Mouse (Mus musculus): ENCODE results near the gene Nebl. TPM values are rescaled to one million over a fixed set of nuclear protein-coding genes. Genes with fewer than 3 reads are reported as not detected.
A peak's percentile ranks its signal among the peaks of the same experiment; 100 is the strongest.

Gene Nebl
- polyA plus RNA-seq (2015; fragmentation: Nextera tagmentation; extraction: Ambion mirVana), result 2.6 and 4.4 TPM in 2 replicates

- Histone ChIP-seq H3K4me2 (peak within 1 kb of the TSS; percentile 98), H3K36me3 (no peaks in the 10 kb centered on the region), H3K9ac (0 out of 2 replicates have a peak within 1 kb of the TSS, but pooled peaks have one; percentile 6), H3K27ac (no peak within 1 kb of the TSS), H3K4me3 (replicated peaks) (peak within 1 kb of the TSS; percentile 48), H3K9me3 (no peaks in the 10 kb centered on the region), H3K4me1 (peaks cover 7% of the 10 kb centered on the region; the same call in 1 of the 2 replicates), H3K27me3 (replicated peaks) (peaks cover 13% of the 10 kb centered on the region)
- peak; percentile 87 for ATAC-seq (ENCODE audit: insufficient read depth, low FRiP score, low read depth)
- WGBS, result 1% methylated on average over 57 of the region's 59 CpGs
Observed at GRCm38 (mm10) chr2:17730957-17731830, at the start of gene Nebl. Gene Nebl (minus strand): TSS chr2:17731464.

DNA sequence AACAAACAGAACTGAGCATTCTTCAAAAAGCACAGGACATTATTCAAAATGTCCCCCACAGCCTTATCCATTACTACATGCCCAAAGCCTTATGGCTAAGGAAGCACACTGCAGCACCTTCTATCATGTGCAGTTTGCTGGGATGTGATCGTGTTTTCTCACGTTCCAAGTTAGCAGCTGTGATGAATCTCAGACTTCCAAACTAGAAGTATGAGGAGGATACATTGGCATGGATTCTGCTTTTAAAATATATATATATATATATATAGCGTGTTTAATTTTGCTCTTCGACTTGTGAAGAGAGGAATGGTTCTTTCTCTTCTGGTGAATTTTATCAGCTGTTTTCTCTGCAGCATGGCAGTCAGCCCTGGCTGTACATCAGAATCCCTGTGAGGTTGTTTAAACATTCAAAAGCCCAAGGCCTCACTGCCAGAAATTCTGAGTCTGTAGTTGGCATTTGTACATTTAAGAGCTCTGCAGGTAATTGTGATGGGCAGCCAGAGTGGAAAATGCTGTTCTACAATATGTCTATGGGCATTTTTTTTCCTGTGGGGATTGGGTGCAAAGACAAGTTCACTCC, 39.1 kb upstream of the Nebl start:
- ATAC-seq (ENCODE audit: insufficient read depth, low FRiP score, low read depth), result no peak
- 59% methylated on average over 4 of the region's 4 CpGs for WGBS
- no peak overlapping the region for H3K4me3 ChIP-seq (replicated peaks)

DNA sequence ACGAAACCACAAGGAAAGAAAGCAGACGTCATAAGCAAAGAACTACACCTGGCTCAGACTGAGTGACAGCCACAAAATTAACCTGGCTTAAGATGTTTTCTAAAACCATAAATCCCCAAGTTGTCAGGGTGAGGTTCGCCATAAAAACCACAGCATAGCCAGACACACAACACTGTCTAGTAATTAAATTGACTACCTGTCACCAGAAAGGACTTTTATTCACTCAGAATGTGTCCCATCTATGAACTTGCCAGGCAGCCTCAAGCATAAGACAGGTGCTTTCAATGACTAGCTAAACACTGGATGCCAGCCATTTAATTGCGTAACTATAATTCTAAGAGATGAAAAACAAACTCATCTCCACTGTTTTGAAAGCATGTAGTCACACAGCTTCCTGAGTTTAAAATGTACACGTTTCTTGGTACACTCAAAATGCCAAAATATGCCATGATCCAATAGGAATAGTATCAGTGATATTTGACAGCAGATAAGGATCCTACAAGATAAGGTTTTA, 38.0 kb upstream of the Nebl start:
- no peak overlapping the region for H3K4me2 ChIP-seq
- ATAC-seq (ENCODE audit: insufficient read depth, low FRiP score, low read depth), result no peak
- WGBS, result 64% methylated on average over 5 of the region's 5 CpGs
- H3K9ac ChIP-seq, result no peak overlapping the region
- H3K27me3 ChIP-seq (replicated peaks), result no peaks in the 10 kb centered on the region
- H3K4me1 ChIP-seq, result no peaks in the 10 kb centered on the region
- H3K9me3 ChIP-seq, result no peaks in the 10 kb centered on the region
- no peaks in the 10 kb centered on the region for H3K36me3 ChIP-seq
- H3K27ac ChIP-seq, result no peak overlapping the region
- no peak overlapping the region for H3K4me3 ChIP-seq (replicated peaks)

More for the DNA sequence above, 39.1 kb upstream of the Nebl start:
- no peaks in the 10 kb centered on the region for H3K9me3 ChIP-seq
- no peak overlapping the region for H3K4me2 ChIP-seq
- no peak overlapping the region for H3K27ac ChIP-seq
- no peak overlapping the region for H3K9ac ChIP-seq
- no peaks in the 10 kb centered on the region for H3K4me1 ChIP-seq
- no peaks in the 10 kb centered on the region for H3K27me3 ChIP-seq (replicated peaks)
- H3K36me3 ChIP-seq, result no peaks in the 10 kb centered on the region

DNA sequence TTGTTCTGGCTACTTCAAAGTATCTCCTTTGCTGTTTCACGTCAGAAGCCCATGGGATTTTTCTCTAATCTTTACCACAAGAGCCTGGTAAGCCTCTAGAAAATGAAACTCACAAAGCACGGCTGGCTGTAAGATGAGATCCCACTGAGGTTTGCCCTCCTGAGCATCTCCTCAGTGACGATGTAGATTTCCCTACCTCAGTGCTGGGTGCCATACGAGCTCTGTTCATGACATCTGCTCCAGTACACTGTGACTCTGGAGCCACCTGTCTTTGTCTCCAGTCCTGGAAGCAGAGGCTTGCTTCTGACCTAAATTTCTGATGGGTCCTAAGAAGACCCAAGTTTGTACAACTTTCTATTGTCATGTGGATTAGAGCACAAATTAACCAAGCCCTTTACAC, 25.0 kb upstream of the Nebl start:
- WGBS, result 59% methylated on average over 4 of the region's 4 CpGs
- no peak for ATAC-seq (ENCODE audit: insufficient read depth, low FRiP score, low read depth)

DNA sequence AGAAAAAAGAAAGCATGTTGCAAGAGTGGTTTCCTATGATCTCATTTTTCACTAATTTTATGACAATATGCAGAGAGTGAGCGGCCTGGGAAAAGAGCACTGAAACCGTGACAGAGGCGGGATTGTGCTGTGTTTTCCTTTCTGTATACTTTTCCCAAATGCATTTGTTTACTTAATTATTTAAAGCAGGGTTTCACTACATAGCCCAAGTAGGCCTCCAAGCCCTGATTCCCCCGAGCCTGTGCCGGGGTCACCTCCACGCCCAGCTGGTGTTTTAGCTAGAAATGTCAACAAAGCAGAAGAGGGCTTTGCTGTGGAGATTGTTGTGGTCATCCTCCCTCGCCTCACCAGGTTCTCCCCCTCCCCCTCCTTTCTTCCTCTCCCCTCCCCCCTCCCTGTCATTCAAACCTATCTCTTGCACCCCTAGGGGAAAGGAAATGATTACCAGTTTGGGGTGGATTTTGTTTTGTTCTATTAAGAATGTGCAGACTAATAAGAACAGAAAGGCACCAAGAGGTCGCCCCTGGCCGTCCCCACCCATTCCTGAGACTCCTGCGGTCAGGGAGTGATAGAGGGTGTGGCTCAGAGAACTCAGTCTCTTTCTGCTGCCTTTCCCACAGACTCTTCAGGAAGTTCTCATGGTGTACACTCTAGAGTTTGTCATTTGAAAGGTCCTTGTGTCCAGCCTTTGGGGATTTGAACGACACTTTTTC, 10.9 kb upstream of the Nebl start:
- 12% methylated on average over 11 of the region's 11 CpGs for WGBS

More for the DNA sequence above, 25.0 kb upstream of the Nebl start:
- Histone ChIP-seq H3K9ac (no peak overlapping the region), H3K36me3 (no peaks in the 10 kb centered on the region), H3K4me3 (replicated peaks) (no peak overlapping the region), H3K4me2 (no peak overlapping the region), H3K27ac (no peak overlapping the region), H3K27me3 (replicated peaks) (no peaks in the 10 kb centered on the region), H3K9me3 (no peaks in the 10 kb centered on the region), H3K4me1 (no peaks in the 10 kb centered on the region)

DNA sequence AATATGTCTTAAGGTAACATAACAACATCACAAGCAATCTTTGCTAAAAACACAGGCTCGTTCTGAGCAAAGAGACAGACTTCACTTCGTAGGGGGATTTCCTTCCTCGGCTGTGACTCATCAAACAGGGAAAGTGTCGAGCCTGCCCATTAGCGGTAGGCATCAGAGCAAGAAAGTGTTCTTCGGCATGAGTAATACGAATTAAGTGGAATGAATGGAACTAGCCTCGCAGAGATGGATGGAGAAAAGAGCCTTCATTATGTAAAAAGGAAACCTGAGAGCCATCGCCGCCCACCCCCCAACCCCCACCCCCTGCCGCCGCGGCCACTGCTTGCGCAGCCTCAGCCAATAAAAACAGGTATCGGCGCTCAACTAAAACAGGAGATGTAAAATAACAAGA, 10.3 kb upstream of the Nebl start:
- no peak for ATAC-seq (ENCODE audit: insufficient read depth, low FRiP score, low read depth)

More for the DNA sequence above, 10.9 kb upstream of the Nebl start:
- no peaks in the 10 kb centered on the region for H3K4me1 ChIP-seq
- ATAC-seq (ENCODE audit: insufficient read depth, low FRiP score, low read depth), result no peak
- no peak overlapping the region for H3K9ac ChIP-seq
- peak overlapping the region; percentile 64 for H3K4me2 ChIP-seq
- no peaks in the 10 kb centered on the region for H3K27me3 ChIP-seq (replicated peaks)
- H3K36me3 ChIP-seq, result no peaks in the 10 kb centered on the region
- H3K27ac ChIP-seq, result no peak overlapping the region
- peak overlapping the region; percentile 30 for H3K4me3 ChIP-seq (replicated peaks)
- no peaks in the 10 kb centered on the region for H3K9me3 ChIP-seq

DNA sequence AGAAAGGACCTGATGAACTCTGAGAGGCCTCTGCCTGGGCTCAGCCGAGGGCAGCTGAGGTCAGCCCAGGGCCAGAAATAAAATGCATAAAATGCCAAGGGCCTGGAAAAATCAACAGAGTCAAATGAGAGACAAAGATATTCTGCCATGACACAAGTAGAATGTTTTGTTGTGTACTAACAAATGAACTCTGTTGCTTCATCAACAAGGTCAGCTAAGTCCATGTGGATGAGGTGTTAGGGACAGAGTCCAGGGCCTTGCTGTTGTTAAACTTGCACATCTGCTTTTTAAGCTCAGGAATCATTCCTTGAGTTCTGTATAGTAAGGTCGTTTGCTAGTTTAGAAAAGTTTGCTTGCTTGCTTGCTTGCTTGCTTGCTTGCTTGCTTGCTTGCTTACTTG, 9.2 kb upstream of the Nebl start:
- no peak for ATAC-seq (ENCODE audit: insufficient read depth, low FRiP score, low read depth)
- H3K27me3 ChIP-seq (replicated peaks), result no peaks in the 10 kb centered on the region
- no peak overlapping the region for H3K9ac ChIP-seq
- H3K36me3 ChIP-seq, result no peaks in the 10 kb centered on the region
- no peaks in the 10 kb centered on the region for H3K9me3 ChIP-seq
- no peak overlapping the region for H3K4me3 ChIP-seq (replicated peaks)
- no peak overlapping the region for H3K4me2 ChIP-seq
- 71% methylated on average over 2 of the region's 2 CpGs for WGBS
- H3K27ac ChIP-seq, result no peak overlapping the region
- no peaks in the 10 kb centered on the region for H3K4me1 ChIP-seq

More for the DNA sequence above, 10.3 kb upstream of the Nebl start:
- 2% methylated on average over 16 of the region's 16 CpGs for WGBS
- H3K9ac ChIP-seq, result no peak overlapping the region
- no peaks in the 10 kb centered on the region for H3K36me3 ChIP-seq
- H3K4me1 ChIP-seq, result no peaks in the 10 kb centered on the region
- H3K4me3 ChIP-seq (replicated peaks), result peak overlapping the region; percentile 30
- no peaks in the 10 kb centered on the region for H3K27me3 ChIP-seq (replicated peaks)
- peak overlapping the region; percentile 64 for H3K4me2 ChIP-seq
- H3K9me3 ChIP-seq, result no peaks in the 10 kb centered on the region
- no peak overlapping the region for H3K27ac ChIP-seq

GRCm38 (mm10) chr2:17732210-17732609, 946 bp upstream of the Nebl start:
- Histone ChIP-seq H3K9ac (no peak overlapping the region), H3K4me3 (replicated peaks) (no peak overlapping the region), H3K4me1 (peaks cover 7% of the 10 kb centered on the region; the same call in 1 of the 2 replicates), H3K9me3 (no peaks in the 10 kb centered on the region), H3K36me3 (no peaks in the 10 kb centered on the region), H3K4me2 (0 out of 2 replicates have a peak overlapping the region, but pooled peaks have one; percentile 98), H3K27me3 (replicated peaks) (peaks cover 13% of the 10 kb centered on the region), H3K27ac (no peak overlapping the region)
- 57% methylated on average over 7 of the region's 7 CpGs for WGBS
- no peak for ATAC-seq (ENCODE audit: insufficient read depth, low FRiP score, low read depth)

DNA sequence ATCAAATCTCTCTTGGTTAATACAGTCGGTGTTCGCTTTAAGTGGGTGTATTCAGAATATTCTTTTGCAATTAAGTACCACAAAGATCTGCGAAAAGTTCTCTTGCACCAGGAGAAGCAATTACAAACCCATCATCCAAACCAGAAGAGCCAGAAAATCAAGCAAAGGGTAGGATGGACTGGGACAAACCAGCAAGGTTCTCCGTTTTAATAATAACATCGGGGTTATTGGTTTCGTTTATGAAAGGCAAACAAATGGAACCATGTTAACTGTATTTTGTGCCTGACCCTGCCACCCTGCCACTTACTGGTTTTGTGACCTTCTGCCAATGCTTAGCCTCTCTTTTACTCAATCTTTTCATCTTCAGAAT, 552 bp upstream of the Nebl start:
- Histone ChIP-seq H3K9ac (no peak overlapping the region), H3K9me3 (no peaks in the 10 kb centered on the region), H3K4me3 (replicated peaks) (peak overlapping the region; percentile 48; the same call in 1 of the 2 replicates), H3K27me3 (replicated peaks) (peaks cover 13% of the 10 kb centered on the region), H3K27ac (no peak overlapping the region), H3K36me3 (no peaks in the 10 kb centered on the region), H3K4me2 (peak overlapping the region; percentile 98; the same call in 1 of the 2 replicates), H3K4me1 (peaks cover 7% of the 10 kb centered on the region; the same call in 1 of the 2 replicates)
- no peak for ATAC-seq (ENCODE audit: insufficient read depth, low FRiP score, low read depth)
- 20% methylated on average over 6 of the region's 6 CpGs for WGBS

GRCm38 (mm10) chr2:17730648-17730956, 662 bp downstream of the Nebl start:
- under 1% methylated on average over 20 of the region's 20 CpGs for WGBS
- Histone ChIP-seq H3K36me3 (no peaks in the 10 kb centered on the region), H3K9ac (no peak overlapping the region), H3K4me3 (replicated peaks) (peak overlapping the region; percentile 48), H3K27me3 (replicated peaks) (peaks cover 13% of the 10 kb centered on the region), H3K4me1 (peaks cover 7% of the 10 kb centered on the region; the same call in 1 of the 2 replicates), H3K9me3 (no peaks in the 10 kb centered on the region), H3K27ac (no peak overlapping the region), H3K4me2 (peak overlapping the region; percentile 98)
- peak; percentile 17; the same call in 1 of the 2 replicates for ATAC-seq (ENCODE audit: insufficient read depth, low FRiP score, low read depth)

- Histone ChIP-seq H3K27me3 (replicated peaks) (peaks cover 13% of the 10 kb centered on the region), H3K4me1 (peaks cover 7% of the 10 kb centered on the region; the same call in 1 of the 2 replicates), H3K4me2 (peak overlapping the region; percentile 98), H3K4me3 (replicated peaks) (peak overlapping the region; percentile 48), H3K36me3 (no peaks in the 10 kb centered on the region), H3K9ac (no peak overlapping the region), H3K27ac (no peak overlapping the region), H3K9me3 (no peaks in the 10 kb centered on the region)
- peak; percentile 57; the same call in 1 of the 2 replicates for ATAC-seq (ENCODE audit: insufficient read depth, low FRiP score, low read depth)
- WGBS, result 7% methylated on average over 25 of the region's 25 CpGs
Observed at GRCm38 (mm10) chr2:17729770-17730647, 1.3 kb downstream of the Nebl start.

All from stomach, embryonic 15.5 days (tissue).